Comparison of ENCODE assay signal across 8 mouse cellular contexts in the genomic region with DNA sequence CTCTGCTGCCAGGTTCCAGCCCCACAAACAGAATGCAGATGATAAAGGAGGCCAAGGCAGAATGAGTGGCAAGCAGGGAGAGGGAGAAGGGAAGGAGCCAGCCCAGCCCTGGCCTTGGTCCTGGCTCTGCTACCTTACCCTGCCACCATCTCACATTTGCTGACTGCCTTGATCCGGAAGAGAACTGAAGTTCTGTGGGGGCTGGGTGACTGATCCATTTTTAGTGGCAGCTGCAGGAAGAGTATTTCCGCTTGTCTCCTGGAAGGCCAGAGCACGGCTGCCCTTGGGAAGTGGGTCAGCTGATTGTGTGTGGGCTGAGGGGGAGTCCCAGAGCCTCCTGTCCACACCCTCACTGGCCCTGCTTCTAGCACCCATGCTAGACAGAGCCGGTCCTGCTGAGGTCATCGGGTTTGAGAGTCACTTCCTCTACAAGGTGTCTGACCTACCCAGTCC. TPM values are rescaled to one million over a fixed set of nuclear protein-coding genes. Genes with fewer than 3 reads are reported as not detected.
A peak's percentile ranks its signal among the peaks of the same experiment; 100 is the strongest.
DNase-seq lines count a peak whose midpoint lies in the region; ATAC-seq lines count a peak whose summit lies in the region.

No protein-coding gene starts in this region.

- H3K4me3 ChIP-seq in forebrain, embryonic 15.5 days: no peak overlapping the region

- no peaks in the 10 kb centered on the region for H3K9me3 ChIP-seq in forebrain, embryonic 15.5 days

- no peak for DNase-seq in cerebellum, postnatal 4 days (ENCODE audit: low spot score in 2 of 2)
- DNase-seq in ZHBTc4 (ENCODE audit: low read depth, low spot score): peak; percentile 59
- peak; percentile 87 for DNase-seq in heart, postnatal 10 days
- peak; percentile 53 to 73 for DNase-seq in kidney, postnatal 4 days
- peak; percentile 82 for DNase-seq in lung, postnatal 36 days
- DNase-seq in telencephalon, adult 2 months (ENCODE audit: low read depth, low spot score): peak; percentile 49

- intact Hi-C loops in heart, postnatal 10 days (cut with DNase I): loop anchor here (2.0 kb wide), 1 partner anchor 38 kb away; a partner anchor contains a TSS

- H3K4me2 ChIP-seq in forebrain, embryonic 15.5 days (replicated peaks): no peak overlapping the region

- ATAC-seq in cerebellum, adult (ENCODE audit: insufficient number of reproducible peaks, low FRiP score, low TSS enrichment): peak; percentile 42; the same call in 1 of the 2 replicates
- ATAC-seq in forebrain, embryonic 15.5 days (replicated peaks): no peak

- peaks cover 9% of the 10 kb centered on the region; the same call in 1 of the 2 replicates for H3K36me3 ChIP-seq in forebrain, embryonic 15.5 days

- peaks cover 7% of the 10 kb centered on the region; the same call in 1 of the 2 replicates for H3K4me1 ChIP-seq in forebrain, embryonic 15.5 days

- 89% methylated on average over 5 of the region's 5 CpGs for WGBS in forebrain, embryonic 15.5 days

- H3K27ac ChIP-seq in forebrain, embryonic 15.5 days (replicated peaks): 0 out of 2 replicates have a peak overlapping the region, but pooled peaks have one; percentile 19

- no peak overlapping the region for H3K9ac ChIP-seq in forebrain, embryonic 15.5 days (replicated peaks)

- no peaks in the 10 kb centered on the region for H3K27me3 ChIP-seq in forebrain, embryonic 15.5 days

RNA-seq across cellular contexts. Expression of a gene that starts 38.5 kb away (rescaled TPM):
- 74.7 and 77.1 TPM in 2 replicates for polyA plus RNA-seq in forebrain, embryonic 15.5 days (2015; fragmentation: Nextera tagmentation; extraction: Ambion mirVana)
- total RNA-seq in heart, postnatal 10 days (2021): 10 to 100 TPM; 90.0 to 90.6 TPM

RNA-seq across cellular contexts. Expression of a gene that starts 46.9 kb away (rescaled TPM):
- 56.4 and 57.7 TPM in 2 replicates for polyA plus RNA-seq in forebrain, embryonic 15.5 days (2015; fragmentation: Nextera tagmentation; extraction: Ambion mirVana)
- total RNA-seq in heart, postnatal 10 days (2021): 10 to 100 TPM; 44.8 to 46.7 TPM

RNA-seq across cellular contexts. Expression of a gene that starts 51.5 kb away (rescaled TPM):
- polyA plus RNA-seq in forebrain, embryonic 15.5 days (2015; fragmentation: Nextera tagmentation; extraction: Ambion mirVana): 45.7 and 49.1 TPM in 2 replicates
- 10 to 100 TPM; 10.6 to 11.5 TPM for total RNA-seq in heart, postnatal 10 days (2021)

Comparison
In these comparisons a context has a peak if more than half of its experiments do, and no peak if none do; other contexts are left out.
1. DNase-seq: peak in ZHBTc4 (single experiment), heart, postnatal 10 days (2 of 2), kidney, postnatal 4 days (2 of 2), lung, postnatal 36 days (single experiment) and telencephalon, adult 2 months (single experiment); none in cerebellum, postnatal 4 days (0 of 2).